Mouse (Mus musculus): ENCODE data around the gene Dcakd.

- TF ChIP-seq CTCF (IDR thresholded peaks at IDR 0.05; ENCODE audit: insufficient read depth, low read depth, low read length) = no peak
- no peak for TF ChIP-seq POLR2A (IDR thresholded peaks at IDR 0.05; ENCODE audit: insufficient read depth, low read depth, low read length)
These were observed 31.7 kb downstream of the Dcakd start for GRCm38 (mm10) chr11:102996385-102996784.

Measured in olfactory bulb, adult 2 months (tissue).